Mouse (Mus musculus) MEL (cell line): Measurements from ENCODE around the gene Krtap16-1. TPM values are rescaled to one million over a fixed set of nuclear protein-coding genes. Genes with fewer than 3 reads are reported as not detected.
A peak's percentile ranks its signal among the peaks of the same experiment; 100 is the strongest.

ENCODE experiments used
- DNase-seq: peaks from one replicate; pipeline ENCODE4 v3.0.0; 2011; ENCODE audit warnings: low read depth, low spot score
- H3K27ac ChIP-seq: 2 replicates; pipeline ENCODE4 v1.5.1; 2012; ENCODE audit warnings: low read depth, mild to moderate bottlenecking, control low read depth, low read length, moderate library complexity; ENCODE audit not compliant: control insufficient read depth
- H3K27me3 ChIP-seq, 2 experiments: fragments of 150-350 bp in 1 of 2; sonication (generic) in 1 of 2; 2 replicates each; pipeline ENCODE4 v1.6.1; 2012; ENCODE audit warnings: low read length in 2 of 2, mild to moderate bottlenecking in 2 of 2, improper control_type of control experiment in 1 of 2, moderate library complexity in 1 of 2; ENCODE audit not compliant: insufficient read depth in 2 of 2, control insufficient read depth in 1 of 2
- H3K36me3 ChIP-seq, 2 experiments: 2 replicates each; pipeline ENCODE4 v1.6.1; 2012 to 2014; ENCODE audit warnings: low read length in 2 of 2, improper control_type of control experiment in 1 of 2, inconsistent platforms in 1 of 2, mild to moderate bottlenecking in 1 of 2; ENCODE audit not compliant: insufficient read depth in 2 of 2, control insufficient read depth in 1 of 2
- H3K4me1 ChIP-seq, 2 experiments: fragments of 150-350 bp in 1 of 2; sonication (generic) in 1 of 2; 2 replicates each; pipeline ENCODE4 v1.6.1; 2012; ENCODE audit warnings: low read length in 2 of 2, improper control_type of control experiment in 1 of 2, mild to moderate bottlenecking in 1 of 2; ENCODE audit not compliant: insufficient read depth in 2 of 2, control insufficient read depth in 1 of 2
- H3K4me3 ChIP-seq, 2 experiments: fragments of 150-350 bp in 1 of 2; sonication (generic) in 1 of 2; 2 replicates each; pipeline ENCODE4 v1.5.1; 2012; ENCODE audit warnings: low read depth in 2 of 2, low read length in 2 of 2, mild to moderate bottlenecking in 2 of 2, moderate library complexity in 2 of 2, control low read depth in 1 of 2, improper control_type of control experiment in 1 of 2; ENCODE audit not compliant: control insufficient read depth in 1 of 2, insufficient read depth in 1 of 2
- H3K79me2 ChIP-seq: 2 replicates; pipeline ENCODE4 v1.6.1; 2012; ENCODE audit warnings: mild to moderate bottlenecking, low read length, moderate library complexity; ENCODE audit not compliant: control insufficient read depth, poor library complexity, insufficient read depth
- H3K9ac ChIP-seq: 2 replicates; pipeline ENCODE4 v1.6.1; 2012; ENCODE audit warnings: low read depth, mild to moderate bottlenecking, control low read depth, low read length, moderate library complexity; ENCODE audit not compliant: control insufficient read depth, poor library complexity, severe bottlenecking
- H3K9me3 ChIP-seq: fragments of 150-350 bp; sonication (generic); replicated peaks from 2 replicates; pipeline ENCODE4 v1.6.1; 2012; ENCODE audit warnings: mild to moderate bottlenecking, low read length, improper control_type of control experiment, moderate library complexity; ENCODE audit not compliant: insufficient read depth
- BHLHE40 ChIP-seq: IDR thresholded peaks from 2 replicates; pipeline ENCODE4 v1.6.1; 2012; ENCODE audit warnings: low read depth, mild to moderate bottlenecking, inconsistent platforms, low read length, improper control_type of control experiment, borderline replicate concordance
- CHD1 ChIP-seq: IDR thresholded peaks from 2 replicates; pipeline ENCODE4 v1.6.1; 2012; ENCODE audit warnings: low read depth, mild to moderate bottlenecking, inconsistent platforms, low read length, improper control_type of control experiment
- E2F4 ChIP-seq: IDR thresholded peaks from 2 replicates; pipeline ENCODE4 v1.6.1; 2011; ENCODE audit warnings: low read depth, low read length, improper control_type of control experiment, borderline replicate concordance
- ELF1 ChIP-seq: IDR thresholded peaks from 2 replicates; pipeline ENCODE4 v1.6.1; 2014; ENCODE audit warnings: low read depth, mild to moderate bottlenecking, inconsistent platforms, low read length, improper control_type of control experiment, moderate library complexity
- ETS1 ChIP-seq: IDR thresholded peaks from 2 replicates; pipeline ENCODE4 v1.6.1; 2012; ENCODE audit warnings: low read depth, mild to moderate bottlenecking, inconsistent platforms, low read length, improper control_type of control experiment, moderate library complexity
- GABPA ChIP-seq: IDR thresholded peaks from 2 replicates; pipeline ENCODE4 v1.6.1; 2012; ENCODE audit warnings: low read depth, mild to moderate bottlenecking, inconsistent platforms, low read length, improper control_type of control experiment, moderate library complexity
- MAFK ChIP-seq: IDR thresholded peaks from 2 replicates; pipeline ENCODE4 v1.6.1; 2011; ENCODE audit warnings: low read depth, mild to moderate bottlenecking, low read length, improper control_type of control experiment, borderline replicate concordance
- MAZ ChIP-seq: IDR thresholded peaks from 2 replicates; pipeline ENCODE4 v1.6.1; 2012; ENCODE audit warnings: low read depth, mild to moderate bottlenecking, inconsistent platforms, low read length, improper control_type of control experiment
- MEF2A ChIP-seq: IDR thresholded peaks from 2 replicates; pipeline ENCODE4 v1.6.1; 2014; ENCODE audit warnings: low read depth, mild to moderate bottlenecking, inconsistent platforms, low read length, improper control_type of control experiment; ENCODE audit not compliant: poor library complexity, insufficient replicate concordance, severe bottlenecking; ENCODE audit errors: extremely low read depth
- MXI1 ChIP-seq: IDR thresholded peaks from 2 replicates; pipeline ENCODE4 v1.6.1; 2011; ENCODE audit warnings: mild to moderate bottlenecking, low read depth, low read length, improper control_type of control experiment
- MYC ChIP-seq: IDR thresholded peaks from 2 replicates; pipeline ENCODE4 v1.6.1; 2011; ENCODE audit warnings: low read depth, mild to moderate bottlenecking, low read length, improper control_type of control experiment, moderate library complexity
- NRF1 ChIP-seq: IDR thresholded peaks from 2 replicates; pipeline ENCODE4 v1.6.1; 2014; ENCODE audit warnings: low read depth, mild to moderate bottlenecking, inconsistent platforms, low read length, improper control_type of control experiment, moderate library complexity; ENCODE audit not compliant: poor library complexity, insufficient read depth, severe bottlenecking
- POLR2A ChIP-seq, 2 experiments: IDR thresholded peaks; 2 replicates each; pipeline ENCODE4 v1.6.1; 2011 to 2012; ENCODE audit warnings: low read length in 2 of 2, mild to moderate bottlenecking in 2 of 2, control low read depth in 1 of 2, improper control_type of control experiment in 1 of 2, low read depth in 1 of 2, moderate library complexity in 1 of 2; ENCODE audit not compliant: control insufficient read depth in 1 of 2, insufficient read depth in 1 of 2, poor library complexity in 1 of 2
- POLR2AphosphoS2 ChIP-seq: IDR thresholded peaks from 2 replicates; pipeline ENCODE4 v1.6.1; 2011; ENCODE audit warnings: low read length, improper control_type of control experiment
- RAD21 ChIP-seq: IDR thresholded peaks from 2 replicates; pipeline ENCODE4 v1.6.1; 2011; ENCODE audit warnings: mild to moderate bottlenecking, low read depth, low read length, improper control_type of control experiment
- SIN3A ChIP-seq: IDR thresholded peaks from 2 replicates; pipeline ENCODE4 v1.6.1; 2012; ENCODE audit warnings: low read length, improper control_type of control experiment, inconsistent platforms
- SMC3 ChIP-seq: IDR thresholded peaks from 2 replicates; pipeline ENCODE4 v1.6.1; 2011; ENCODE audit warnings: low read depth, low read length, improper control_type of control experiment
- TAL1 ChIP-seq: IDR thresholded peaks from 2 replicates; pipeline ENCODE4 v1.6.1; 2012; ENCODE audit warnings: mild to moderate bottlenecking, inconsistent platforms, low read length, moderate library complexity, mixed read lengths
- TBP ChIP-seq: IDR thresholded peaks from 2 replicates; pipeline ENCODE4 v1.8.0; 2011; ENCODE audit warnings: low read depth, low read length, improper control_type of control experiment
- UBTF ChIP-seq: IDR thresholded peaks from 2 replicates; pipeline ENCODE4 v1.6.1; 2012; ENCODE audit warnings: low read depth, mild to moderate bottlenecking, inconsistent platforms, low read length, improper control_type of control experiment, moderate library complexity, borderline replicate concordance; ENCODE audit not compliant: insufficient read depth
- USF2 ChIP-seq, 2 experiments: IDR thresholded peaks; 2 replicates each; pipeline ENCODE4 v1.6.1; 2011 to 2012; ENCODE audit warnings: improper control_type of control experiment in 2 of 2, low read length in 2 of 2, borderline replicate concordance in 1 of 2, inconsistent platforms in 1 of 2, low read depth in 1 of 2, mild to moderate bottlenecking in 1 of 2; ENCODE audit not compliant: insufficient read depth in 1 of 2
- ZC3H11A ChIP-seq: IDR thresholded peaks from 2 replicates; pipeline ENCODE4 v1.6.1; 2012; ENCODE audit warnings: low read depth, mild to moderate bottlenecking, inconsistent platforms, low read length, improper control_type of control experiment
- ZKSCAN1 ChIP-seq: IDR thresholded peaks from 2 replicates; pipeline ENCODE4 v1.6.1; 2012; ENCODE audit warnings: low read depth, mild to moderate bottlenecking, inconsistent platforms, low read length, improper control_type of control experiment, moderate library complexity
- ZMIZ1 ChIP-seq: IDR thresholded peaks from 2 replicates; pipeline ENCODE4 v1.6.1; 2012; ENCODE audit warnings: low read depth, mild to moderate bottlenecking, inconsistent platforms, low read length, improper control_type of control experiment, moderate library complexity
- ZNF384 ChIP-seq: IDR thresholded peaks from 2 replicates; pipeline ENCODE4 v1.6.1; 2012; ENCODE audit warnings: low read depth, mild to moderate bottlenecking, inconsistent platforms, low read length, improper control_type of control experiment
- polyA plus RNA-seq, 2 experiments: library from polyadenylated mRNA; stranded (reverse) in 1 of 2; unstranded in 1 of 2; fragments of >175 nt in 1 of 2; fragments of >200 nt in 1 of 2; gene quantifications; 2 replicates each; pipeline versions ENCODE4 v1.2.1 to v1.2.4; 2012; ENCODE audit warnings: low replicate concordance in 2 of 2, low read depth in 1 of 2; ENCODE audit not compliant: insufficient read length in 2 of 2, insufficient read depth in 1 of 2, missing spikeins in 1 of 2
- total RNA-seq: library from RNA; depleted of rRNA; stranded (reverse); fragments of 300-350 nt; gene quantifications from 2 replicates; pipeline ENCODE4 v1.2.3, GENCODE M21; 2012

Krtap16-1 gene
- total and polyA plus RNA-seq, 3 experiments = 0.08 TPM; not detected in 2

DNA sequence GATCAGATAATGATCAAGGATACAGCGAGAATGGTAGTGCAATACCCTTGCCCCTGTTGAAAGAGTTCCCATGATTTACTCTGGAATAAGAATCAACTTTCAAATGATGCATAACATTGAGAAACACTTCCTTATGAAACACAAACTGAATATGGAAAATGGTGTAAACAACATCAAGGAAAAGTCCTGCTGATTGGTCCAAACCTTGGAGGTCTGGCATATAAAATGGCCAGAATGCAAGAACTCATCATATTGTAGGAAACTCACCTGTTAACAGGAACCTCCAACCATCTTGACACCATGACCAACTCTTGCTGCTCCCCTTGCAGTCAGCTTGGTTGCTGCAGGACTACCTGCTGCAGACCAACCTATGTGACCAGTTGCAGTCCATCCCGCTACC lies 38.2 kb downstream of the Krtap16-1 start, which contains the start of gene Krtap9-5:
Gene Krtap9-5, plus strand, starts transcription at position 301 of the 400 bp plus-strand sequence.
- H3K4me3 ChIP-seq = no peak within 1 kb of the TSS
- no peaks in the 10 kb centered on the region for H3K4me1 ChIP-seq
- TF ChIP-seq MAFK (no peak), ELF1 (no peak), USF2 (IDR thresholded peaks at IDR 0.05; ENCODE audit: borderline replicate concordance in 1 of 2, insufficient read depth in 1 of 2, low read depth in 1 of 2, low read length in 2 of 2) (no peak), TAL1 (no peak), TBP (no peak), SMC3 (no peak), SIN3A (no peak), RAD21 (no peak), E2F4 (no peak), ETS1 (no peak), UBTF (no peak), MEF2A (no peak), CHD1 (no peak), ZKSCAN1 (no peak), ZMIZ1 (no peak)
- no peak within 1 kb of the TSS for H3K27ac ChIP-seq
- DNase-seq = no peak
- H3K27me3 ChIP-seq = no peaks in the 10 kb centered on the region
- H3K9ac ChIP-seq = no peak within 1 kb of the TSS
- H3K9me3 ChIP-seq = no peaks in the 10 kb centered on the region
- no peaks in the 10 kb centered on the region for H3K79me2 ChIP-seq
- no peaks in the 10 kb centered on the region for H3K36me3 ChIP-seq

DNA sequence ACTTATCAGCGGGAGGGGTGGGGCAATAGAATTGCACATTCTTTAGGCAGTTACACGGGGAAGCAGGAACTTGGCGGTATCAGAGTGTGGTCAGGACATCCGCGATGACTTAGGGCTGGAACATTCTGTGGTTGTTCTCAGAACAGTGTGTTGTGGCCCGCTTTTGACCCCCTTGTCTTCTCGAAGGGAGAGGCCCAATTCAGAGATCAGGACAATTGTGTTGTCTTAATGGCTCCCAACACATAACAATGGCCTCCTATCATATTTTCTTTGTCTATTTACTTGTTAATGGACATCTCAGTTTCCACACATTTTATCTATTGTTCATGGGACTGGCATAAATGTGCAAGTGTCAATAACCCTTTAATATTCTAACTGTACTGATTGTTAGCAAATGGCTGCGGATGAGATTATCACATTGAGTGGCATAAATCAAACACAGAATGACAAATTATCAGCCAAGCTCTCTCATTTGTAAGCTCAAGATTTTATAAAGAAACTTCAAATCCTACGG lies 48.6 kb downstream of the Krtap16-1 start:
- no peaks in the 10 kb centered on the region for H3K79me2 ChIP-seq
- H3K9ac ChIP-seq = no peak overlapping the region
- H3K27me3 ChIP-seq = no peaks in the 10 kb centered on the region
- H3K9me3 ChIP-seq = no peaks in the 10 kb centered on the region
- TF ChIP-seq GABPA (no peak), TBP (no peak), POLR2AphosphoS2 (no peak), ZNF384 (no peak), MXI1 (no peak), USF2 (IDR thresholded peaks at IDR 0.05; ENCODE audit: borderline replicate concordance in 1 of 2, insufficient read depth in 1 of 2, low read depth in 1 of 2, low read length in 2 of 2) (no peak), UBTF (no peak), SIN3A (no peak), ZC3H11A (no peak), ZMIZ1 (no peak), POLR2A (IDR thresholded peaks at IDR 0.05; ENCODE audit: control insufficient read depth in 1 of 2, insufficient read depth in 1 of 2, low read depth in 1 of 2, low read length in 2 of 2, poor library complexity in 1 of 2) (no peak), NRF1 (no peak), ETS1 (no peak), CHD1 (no peak), MYC (no peak), MAZ (no peak), BHLHE40 (no peak)
- TF ChIP-seq, all 39 proteins: peak for 0
- peak; percentile 16 for DNase-seq
- Histone ChIP-seq H3K4me1 (no peaks in the 10 kb centered on the region), H3K4me3 (no peak overlapping the region), H3K36me3 (no peaks in the 10 kb centered on the region), H3K27ac (no peak overlapping the region)
